Mouse (Mus musculus): ENCODE measurements around the gene Nmnat2.

Gene Nmnat2

DNA sequence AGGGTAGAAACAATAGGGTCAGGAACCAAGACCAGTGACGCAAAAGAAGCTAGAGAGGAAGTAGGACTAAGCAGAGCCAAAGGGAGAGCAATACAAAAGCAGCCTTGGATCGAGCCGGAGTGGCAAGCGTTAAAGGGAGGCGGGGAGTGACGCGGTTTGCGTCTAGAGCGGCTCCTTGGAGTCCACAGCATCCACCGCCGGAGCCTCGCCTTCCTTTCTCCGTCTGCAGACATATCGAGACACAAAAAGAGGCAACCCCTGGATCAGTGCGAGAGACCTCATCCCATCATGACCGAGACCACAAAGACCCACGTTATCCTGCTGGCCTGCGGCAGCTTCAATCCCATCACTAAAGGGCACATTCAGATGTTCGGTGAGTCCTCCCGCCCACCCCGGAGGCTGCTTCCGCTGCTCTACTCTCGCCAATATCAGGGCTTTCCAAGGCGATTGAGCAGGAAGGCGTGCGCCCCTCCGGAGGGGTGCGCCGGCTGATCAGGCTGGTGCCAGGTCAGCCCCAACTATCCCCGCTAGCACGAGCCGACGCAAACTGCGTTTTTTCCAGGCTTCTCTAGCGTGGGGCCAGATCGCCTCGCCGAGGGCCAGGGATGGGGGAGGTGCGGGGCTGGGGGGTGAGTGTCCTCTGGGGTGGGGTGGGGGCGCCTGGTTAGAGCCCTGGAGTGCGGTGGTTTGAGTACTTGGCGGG lies at the start of gene Nmnat2:
Gene Nmnat2 (plus strand): TSS at position 173 of the 703 bp plus-strand sequence.
- DNase-seq (ENCODE audit: low spot score): no peak

DNA sequence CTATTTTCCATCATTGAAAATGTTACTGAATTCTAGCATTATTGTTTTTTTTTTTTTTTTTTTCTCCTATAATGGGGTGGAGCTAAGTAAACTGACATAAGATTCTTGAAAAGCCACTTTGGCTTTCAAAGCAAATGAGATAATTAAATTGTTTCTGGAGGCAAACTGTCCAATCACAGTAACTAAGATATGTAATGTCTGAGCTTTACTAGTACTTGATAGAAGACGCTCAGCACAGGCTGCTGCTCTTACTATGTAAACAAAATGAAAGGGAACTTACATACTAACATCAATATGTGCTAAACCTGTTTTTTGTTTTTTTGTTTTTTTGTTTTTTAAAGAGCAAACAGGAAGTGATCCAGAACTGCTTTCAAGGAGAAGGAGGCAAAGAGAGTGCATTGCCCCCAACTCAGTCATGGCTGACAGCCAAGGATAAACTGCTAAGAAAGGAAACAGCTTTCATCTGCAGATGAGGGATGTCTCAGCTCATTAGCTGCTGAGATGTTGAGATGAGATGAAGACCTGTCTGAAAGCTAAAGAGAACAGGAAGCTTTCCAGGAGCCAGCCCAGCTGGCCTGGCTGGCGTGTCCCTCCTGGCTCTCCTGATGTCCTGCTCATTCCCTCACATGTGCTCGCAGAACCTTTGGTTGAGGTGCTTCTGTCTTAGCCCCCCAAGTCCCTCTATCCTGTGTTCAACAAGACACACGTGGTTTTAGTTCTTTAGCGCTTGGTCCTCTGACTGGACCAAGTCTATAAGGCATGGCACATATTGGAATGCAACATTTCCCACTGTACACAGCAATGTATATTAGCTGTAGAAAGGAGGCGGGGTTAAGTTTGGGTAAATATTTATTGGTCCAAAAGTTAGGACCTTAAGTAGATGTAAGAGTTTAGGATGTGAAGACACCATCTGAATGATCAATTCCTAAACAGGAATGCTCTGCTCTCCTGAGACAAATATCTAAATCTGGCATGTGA lies 41.0 kb upstream of the Nmnat2 start:
- DNase-seq (ENCODE audit: low spot score): no peak

DNA sequence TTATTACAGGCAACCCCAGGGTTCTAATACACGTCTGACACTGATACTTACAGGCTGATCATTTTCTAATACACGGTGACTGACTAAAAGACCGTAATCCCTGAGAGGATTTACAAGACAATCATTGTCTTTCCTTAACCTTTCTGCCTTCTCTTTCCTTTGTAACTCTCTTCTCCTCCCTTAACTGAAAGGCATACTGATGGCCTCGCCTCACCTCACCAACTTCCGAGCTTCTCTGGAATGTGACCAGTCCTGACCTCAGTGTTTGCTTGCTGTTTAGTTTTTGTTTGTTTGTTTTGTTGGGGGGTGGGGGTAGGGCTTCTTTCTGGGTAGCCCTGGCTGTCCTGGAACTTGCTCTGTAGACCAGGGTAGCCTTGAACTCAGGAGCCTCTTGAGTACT lies 39.0 kb upstream of the Nmnat2 start:
- no peak for DNase-seq (ENCODE audit: low spot score)

GRCm38 (mm10) chr1:152916936-152917335 lies 37.9 kb upstream of the Nmnat2 start:
- DNase-seq (ENCODE audit: low spot score): no peak

DNA sequence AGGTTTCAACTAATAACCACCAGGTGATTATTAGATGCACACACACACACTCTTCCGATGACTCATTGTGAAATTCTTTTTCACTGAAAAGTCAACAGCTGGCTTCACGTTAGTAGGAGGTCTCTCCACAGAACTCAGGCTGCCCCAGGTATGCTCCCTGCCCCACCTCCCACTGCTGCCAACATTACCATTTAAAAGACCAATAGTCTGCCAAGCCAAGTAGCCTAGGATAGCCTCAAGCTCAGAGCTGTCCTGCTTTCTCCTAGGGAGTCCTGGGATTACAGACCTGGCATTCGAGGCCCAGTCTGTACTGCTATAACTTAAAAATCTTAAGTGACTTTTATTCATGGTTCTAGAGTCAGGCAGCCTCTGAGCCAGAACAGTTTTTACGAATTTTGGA lies 37.2 kb upstream of the Nmnat2 start:
- DNase-seq (ENCODE audit: low spot score): no peak

- DNase-seq (ENCODE audit: low spot score): no peak
These were observed 33.0 kb upstream of the Nmnat2 start for GRCm38 (mm10) chr1:152921786-152922185.

GRCm38 (mm10) chr1:152933962-152934361 lies 20.8 kb upstream of the Nmnat2 start:
- no peak for DNase-seq (ENCODE audit: low spot score)

- no peak for DNase-seq (ENCODE audit: low spot score)
These were observed 19.3 kb upstream of the Nmnat2 start for GRCm38 (mm10) chr1:152935476-152935875.

DNA sequence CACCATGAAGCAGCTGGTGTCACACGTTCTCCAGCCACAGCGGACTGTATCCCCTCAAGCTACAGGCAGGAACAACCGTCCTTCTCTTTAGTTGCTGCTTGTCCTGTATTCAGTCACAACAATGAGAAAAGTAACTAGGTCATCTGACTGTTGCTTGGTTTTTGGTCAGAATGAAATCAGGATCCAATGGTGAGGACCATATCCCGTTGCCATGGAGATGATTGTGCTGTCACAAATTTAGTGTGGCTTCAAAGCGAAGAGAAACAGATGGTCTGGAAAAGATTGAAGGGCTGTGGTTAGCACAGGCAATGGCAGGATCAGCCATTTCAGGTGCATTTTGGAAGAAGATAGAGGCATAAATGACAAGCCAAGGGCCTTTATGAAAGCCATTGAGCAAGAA lies 18.4 kb upstream of the Nmnat2 start:
- DNase-seq (ENCODE audit: low spot score): no peak

DNA sequence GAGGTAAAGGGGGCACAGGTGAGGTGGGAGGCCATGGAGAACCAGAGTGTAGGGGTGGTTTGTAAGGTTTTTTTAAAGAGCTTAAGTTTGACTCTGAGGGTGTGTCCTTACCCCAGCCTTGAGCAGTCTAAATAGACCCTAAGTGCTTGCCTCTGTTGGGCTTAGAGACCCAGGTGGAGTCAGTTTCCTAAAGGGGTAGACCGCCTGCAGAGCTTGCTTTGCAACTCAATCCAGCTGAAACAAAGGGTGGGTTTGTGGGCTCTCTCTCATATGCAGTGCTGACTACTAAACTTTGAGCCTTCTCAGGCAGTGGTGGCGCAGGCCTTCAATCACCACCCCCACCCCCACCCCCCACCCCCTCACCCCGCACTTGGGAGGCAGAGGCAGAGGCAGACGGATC lies 11.8 kb upstream of the Nmnat2 start:
- no peak for DNase-seq (ENCODE audit: low spot score)

GRCm38 (mm10) chr1:152954167-152954566 lies 626 bp upstream of the Nmnat2 start:
- no peak for DNase-seq (ENCODE audit: low spot score)

DNA sequence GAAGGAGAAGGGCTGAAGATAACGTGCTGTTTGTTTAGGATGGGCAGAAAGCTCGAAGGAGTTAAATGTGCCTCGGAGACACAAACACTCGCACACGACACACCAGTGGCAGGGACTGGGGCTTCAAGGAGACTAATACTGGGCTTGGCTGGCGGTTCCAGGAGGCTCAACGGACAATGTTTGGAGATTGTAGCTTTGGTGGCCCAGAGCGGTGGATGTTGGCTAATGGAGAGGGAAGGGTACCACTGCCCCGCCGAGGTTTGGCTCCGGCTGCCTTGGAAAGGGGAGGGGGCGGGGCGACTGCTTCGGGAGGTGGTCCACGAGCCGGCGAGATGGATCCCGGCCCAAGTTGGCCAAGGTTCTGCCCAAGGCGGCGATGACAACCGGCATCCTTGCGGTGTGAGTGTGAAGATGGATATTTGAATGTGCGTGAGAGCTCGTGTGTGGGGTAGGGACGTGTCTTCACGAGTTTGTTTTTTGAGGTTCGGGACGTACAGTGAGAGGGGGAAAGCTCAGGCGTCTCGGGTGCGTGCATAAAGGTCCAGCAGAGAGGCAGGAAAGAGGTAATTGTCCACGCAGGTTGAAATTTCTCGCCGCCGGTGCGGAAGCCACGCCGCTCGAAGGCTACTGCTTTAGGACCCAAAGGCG lies 895 bp downstream of the Nmnat2 start:
- no peak for DNase-seq (ENCODE audit: low spot score)

DNA sequence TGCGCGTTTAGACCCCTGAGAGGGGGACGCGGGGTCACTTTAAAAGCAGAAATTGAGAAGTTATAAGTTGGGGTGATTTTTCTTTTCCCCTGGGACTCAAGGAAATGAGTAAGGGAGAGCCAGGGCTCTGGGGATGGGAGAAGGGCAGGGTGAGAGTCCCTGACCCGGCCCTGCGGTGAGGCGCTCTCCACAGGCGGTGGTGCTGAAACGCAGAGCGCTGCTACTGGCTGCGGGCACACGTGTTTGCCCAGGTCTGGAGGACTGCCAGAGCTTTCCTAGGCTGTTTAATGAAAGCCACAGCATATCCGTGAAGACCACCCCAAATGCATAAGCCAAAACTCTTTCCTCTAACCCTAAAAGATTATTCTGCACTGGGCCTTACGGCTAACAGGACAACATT lies 1.4 kb downstream of the Nmnat2 start:
- peak; percentile 48 for DNase-seq (ENCODE audit: low spot score)

DNA sequence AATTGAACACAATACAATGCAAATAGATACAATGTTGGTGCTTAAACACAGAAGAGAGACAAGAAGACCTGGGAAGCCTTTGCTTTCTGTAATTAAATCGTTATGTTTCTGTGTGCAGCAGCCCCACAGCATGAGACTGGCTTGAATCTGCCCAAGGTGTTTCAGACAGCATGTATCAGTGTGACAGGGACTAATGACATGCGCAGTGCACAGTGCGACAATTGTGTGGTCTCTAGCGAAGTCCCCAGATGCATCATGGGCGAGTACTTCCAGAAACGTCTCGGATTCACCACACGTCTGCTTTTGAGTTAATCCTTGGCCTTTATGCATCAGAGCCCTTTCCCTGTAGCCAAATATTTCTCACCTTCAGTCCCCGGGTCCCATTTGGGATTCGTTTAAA lies 9.6 kb downstream of the Nmnat2 start:
- no peak for DNase-seq (ENCODE audit: low spot score)

GRCm38 (mm10) chr1:152966222-152966621 lies 11.4 kb downstream of the Nmnat2 start:
- DNase-seq (ENCODE audit: low spot score): no peak

DNA sequence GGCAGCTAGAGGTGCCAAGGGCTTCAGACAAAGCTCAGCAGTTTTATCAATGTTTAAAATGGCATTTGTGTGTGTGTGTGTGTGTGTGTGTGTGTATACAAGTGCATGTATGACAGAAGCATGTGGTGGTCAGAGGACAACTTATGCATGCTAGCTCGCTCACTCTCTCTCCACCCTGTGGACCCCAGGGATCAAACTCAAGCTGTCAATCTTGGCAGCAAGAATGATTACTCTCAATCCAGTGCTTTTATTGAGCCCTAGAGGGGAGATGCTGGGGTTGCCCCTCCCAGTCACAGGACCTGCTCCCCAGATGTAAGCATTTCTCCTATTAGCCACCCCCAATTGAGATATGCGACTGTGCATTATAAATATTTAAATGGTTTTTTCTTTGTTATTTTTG lies 11.9 kb downstream of the Nmnat2 start:
- DNase-seq (ENCODE audit: low spot score): no peak

GRCm38 (mm10) chr1:152969081-152969480 lies 14.3 kb downstream of the Nmnat2 start:
- peak; percentile 2 for DNase-seq (ENCODE audit: low spot score)

DNA sequence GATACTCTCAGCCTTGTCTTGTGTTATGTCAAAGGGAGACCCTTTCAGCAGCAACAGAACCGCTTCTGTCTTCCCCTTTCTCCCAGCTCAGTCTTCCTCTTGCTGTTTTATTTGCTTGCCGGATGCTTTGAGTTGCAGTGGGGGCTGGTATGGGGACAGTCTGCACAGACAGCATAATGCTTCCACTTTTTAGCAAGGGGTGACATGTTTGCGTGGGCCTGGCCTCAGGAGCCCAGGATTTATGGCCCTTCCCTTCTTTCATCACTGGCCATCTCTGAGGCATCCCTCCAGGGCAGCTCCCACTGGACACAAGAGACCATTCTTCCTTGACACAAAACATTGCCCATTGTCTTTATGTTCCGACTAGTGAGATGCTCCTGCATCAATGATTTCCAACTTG lies 18.2 kb downstream of the Nmnat2 start:
- DNase-seq (ENCODE audit: low spot score): no peak

DNA sequence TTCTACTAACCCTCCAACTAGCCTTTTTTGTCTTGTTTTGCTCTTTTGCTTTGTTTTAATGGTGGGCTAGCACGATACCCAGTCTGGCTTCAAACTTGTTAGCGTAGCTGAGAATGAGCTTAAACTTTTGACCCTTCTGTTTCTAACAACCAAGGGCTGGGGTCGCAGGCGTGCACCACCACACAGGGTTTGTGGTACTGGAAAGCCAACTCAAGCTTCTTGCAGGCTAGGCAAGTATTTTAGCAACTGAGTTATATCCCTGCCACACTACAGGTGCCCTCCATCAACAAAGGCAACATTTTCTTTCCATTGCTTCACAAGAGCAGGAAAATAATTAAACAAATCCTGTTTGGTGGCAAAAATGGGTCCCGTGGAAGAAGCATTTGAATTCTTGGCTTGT lies 18.6 kb downstream of the Nmnat2 start:
- DNase-seq (ENCODE audit: low spot score): no peak

DNA sequence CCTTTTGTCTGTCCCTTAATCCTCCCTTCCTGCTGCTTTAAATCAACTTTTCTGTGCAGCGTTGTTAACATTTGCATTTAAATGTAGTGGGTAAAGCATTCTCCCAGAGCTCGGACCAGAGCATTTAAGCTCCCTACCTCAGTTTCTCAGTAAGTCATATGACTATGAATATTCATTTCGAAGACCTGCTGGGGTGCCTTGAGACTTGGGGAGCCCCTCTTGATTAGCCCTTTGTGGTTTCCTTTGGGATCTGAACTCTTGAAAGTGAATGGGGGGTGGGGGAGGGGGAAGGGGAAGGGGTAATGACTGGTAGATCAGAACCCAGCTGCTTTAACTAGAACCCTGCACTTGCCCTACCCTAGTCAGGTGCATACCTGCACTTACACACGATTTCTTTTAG lies 19.1 kb downstream of the Nmnat2 start:
- no peak for DNase-seq (ENCODE audit: low spot score)

DNA sequence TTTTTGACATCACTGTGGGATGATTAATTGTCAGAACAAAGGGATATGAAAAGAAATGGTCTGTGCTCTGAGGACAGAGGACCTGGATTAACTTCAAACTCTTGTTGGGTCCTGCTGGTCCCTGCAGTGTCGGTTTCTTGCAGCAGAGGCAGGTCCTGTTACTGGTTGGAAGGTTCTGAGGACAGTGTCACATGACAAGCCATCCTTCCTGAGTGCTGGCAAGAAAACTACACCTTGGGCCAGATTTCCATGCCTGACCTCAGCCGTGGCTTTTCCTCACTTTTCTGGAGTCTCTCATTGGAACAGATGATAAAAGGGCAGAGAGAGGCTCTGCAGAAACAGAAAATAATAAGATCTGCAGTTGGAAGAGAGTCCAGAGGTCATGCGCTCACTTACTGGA lies 20.4 kb downstream of the Nmnat2 start:
- no peak for DNase-seq (ENCODE audit: low spot score)

DNA sequence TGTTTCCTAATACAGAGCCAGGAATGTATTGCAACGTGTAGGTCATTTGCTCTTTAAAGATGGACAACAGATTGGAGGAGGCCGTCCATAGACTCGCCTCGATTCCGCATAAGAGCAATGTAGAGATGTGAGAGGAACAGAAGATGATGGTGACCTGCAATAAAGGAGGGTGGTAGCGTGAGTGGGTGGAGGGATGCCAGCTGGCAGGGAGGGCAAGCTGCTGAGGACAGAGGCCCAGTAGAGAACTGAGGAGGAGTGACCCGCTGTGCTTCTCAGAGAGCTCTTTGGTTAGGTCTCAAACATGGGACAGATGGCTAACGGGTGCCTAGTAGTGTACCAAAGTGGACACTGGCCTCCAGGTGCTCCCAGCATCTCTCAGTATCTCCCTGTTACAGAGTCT lies 23.9 kb downstream of the Nmnat2 start:
- no peak for DNase-seq (ENCODE audit: low spot score)

DNA sequence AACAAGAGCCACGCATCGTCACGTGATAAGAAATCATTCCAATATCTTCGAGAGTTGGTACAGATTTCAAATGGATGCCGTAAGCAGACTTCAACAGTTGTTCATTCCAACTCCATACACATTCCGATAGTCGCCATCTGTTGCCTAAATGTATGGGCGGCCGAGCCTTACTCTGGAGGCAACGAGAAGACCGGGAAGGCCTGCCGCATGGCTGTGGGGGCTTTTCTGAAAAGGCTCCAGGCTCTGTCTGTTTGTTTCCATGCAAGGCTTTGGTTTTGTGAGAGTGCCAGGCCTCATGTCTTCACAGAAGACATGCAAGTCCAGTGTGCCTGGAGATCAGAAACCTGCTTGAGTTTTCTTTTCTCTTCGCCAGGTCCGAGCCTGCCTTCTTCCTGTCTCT lies 28.6 kb downstream of the Nmnat2 start:
- no peak for DNase-seq (ENCODE audit: low spot score)

All from lung, postnatal 25 days (tissue).